Mouse (Mus musculus) megakaryocyte, embryonic 14.5 days (primary cell): Measurements from ENCODE around the gene Otulin. TPM values are rescaled to one million over a fixed set of nuclear protein-coding genes. Genes with fewer than 3 reads are reported as not detected.

Experiments
- H3K27me3 ChIP-seq: replicated peaks from 2 replicates; pipeline ENCODE3; 2012; ENCODE audit warnings: inconsistent platforms
- H3K36me3 ChIP-seq: replicated peaks from 2 replicates; pipeline ENCODE3; 2012; ENCODE audit warnings: low read length, inconsistent platforms, mixed read lengths
- H3K4me1 ChIP-seq: 2 replicates; pipeline ENCODE4 v1.6.1; 2012; ENCODE audit warnings: inconsistent platforms
- H3K4me3 ChIP-seq: replicated peaks from 2 replicates; pipeline ENCODE3; 2012; ENCODE audit warnings: moderate library complexity, mild to moderate bottlenecking, inconsistent platforms
- H3K9me3 ChIP-seq: 2 replicates; pipeline ENCODE4 v1.6.1; 2012; ENCODE audit warnings: inconsistent platforms
- FLI1 ChIP-seq: IDR thresholded peaks from 2 replicates; pipeline ENCODE4 v1.6.1; 2012; ENCODE audit warnings: low read length, inconsistent platforms, mixed read lengths
- GATA1 ChIP-seq: IDR thresholded peaks from 3 replicates; pipeline ENCODE4 v1.6.1; 2012; ENCODE audit warnings: mixed read lengths, low read length, inconsistent platforms, borderline replicate concordance
- polyA plus RNA-seq: library from polyadenylated mRNA; stranded (reverse); fragments of >175 nt; gene quantifications from 2 replicates; pipeline ENCODE4 v1.2.3, GENCODE M21; 2012; ENCODE audit warnings: low replicate concordance; ENCODE audit not compliant: insufficient read depth

The Otulin gene
- polyA plus RNA-seq, 1 experiment = 25.7 TPM

DNA sequence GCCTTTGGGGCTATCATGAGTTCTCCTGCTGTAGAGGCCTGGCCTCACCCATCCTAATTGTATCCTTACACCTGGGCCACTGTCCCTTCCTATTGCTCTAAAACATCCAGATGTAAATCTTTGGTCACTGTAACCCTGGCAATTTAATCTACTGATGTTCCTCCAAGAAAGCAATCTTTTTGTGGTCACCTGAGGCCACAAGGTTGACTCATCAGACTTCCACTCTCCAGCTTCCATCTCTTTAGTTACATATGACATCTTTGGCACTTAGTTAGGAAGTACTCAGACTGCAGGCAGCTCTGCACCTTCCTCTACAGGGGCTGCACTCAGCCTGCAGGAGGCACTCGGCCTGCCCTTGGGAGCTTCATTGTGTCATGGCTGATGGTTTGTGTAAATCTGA is 53.6 kb downstream of the Otulin start:
- Histone ChIP-seq H3K9me3 (no peaks in the 10 kb centered on the region), H3K36me3 (peaks cover 82% of the 10 kb centered on the region), H3K4me3 (no peak overlapping the region), H3K4me1 (peaks cover 12% of the 10 kb centered on the region), H3K27me3 (no peaks in the 10 kb centered on the region)
- no peak for TF ChIP-seq FLI1
- no peak for TF ChIP-seq GATA1

DNA sequence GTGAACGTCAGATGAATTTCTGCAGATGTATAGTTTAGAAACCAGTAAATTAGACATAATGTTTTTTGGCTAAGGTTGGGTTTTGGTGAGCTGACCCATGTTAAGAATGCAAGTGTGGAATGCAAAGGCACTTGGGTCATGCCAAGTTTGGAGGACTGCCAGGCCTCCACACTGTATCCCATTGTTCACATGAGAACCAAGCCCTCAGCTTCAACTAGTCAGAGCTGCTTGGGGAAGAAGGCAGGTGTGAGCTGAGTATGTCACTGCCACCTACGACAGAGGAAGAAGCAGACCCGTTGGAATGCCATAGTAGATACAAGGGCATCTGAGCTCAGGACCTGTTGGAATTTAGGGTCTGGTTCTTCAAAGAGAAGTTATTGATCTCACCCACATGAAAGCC is 54.6 kb downstream of the Otulin start:
- Histone ChIP-seq H3K9me3 (no peaks in the 10 kb centered on the region), H3K36me3 (peaks cover 81% of the 10 kb centered on the region), H3K4me1 (peaks cover 12% of the 10 kb centered on the region), H3K27me3 (no peaks in the 10 kb centered on the region), H3K4me3 (no peak overlapping the region)
- TF ChIP-seq GATA1 = no peak
- TF ChIP-seq FLI1 = no peak

DNA sequence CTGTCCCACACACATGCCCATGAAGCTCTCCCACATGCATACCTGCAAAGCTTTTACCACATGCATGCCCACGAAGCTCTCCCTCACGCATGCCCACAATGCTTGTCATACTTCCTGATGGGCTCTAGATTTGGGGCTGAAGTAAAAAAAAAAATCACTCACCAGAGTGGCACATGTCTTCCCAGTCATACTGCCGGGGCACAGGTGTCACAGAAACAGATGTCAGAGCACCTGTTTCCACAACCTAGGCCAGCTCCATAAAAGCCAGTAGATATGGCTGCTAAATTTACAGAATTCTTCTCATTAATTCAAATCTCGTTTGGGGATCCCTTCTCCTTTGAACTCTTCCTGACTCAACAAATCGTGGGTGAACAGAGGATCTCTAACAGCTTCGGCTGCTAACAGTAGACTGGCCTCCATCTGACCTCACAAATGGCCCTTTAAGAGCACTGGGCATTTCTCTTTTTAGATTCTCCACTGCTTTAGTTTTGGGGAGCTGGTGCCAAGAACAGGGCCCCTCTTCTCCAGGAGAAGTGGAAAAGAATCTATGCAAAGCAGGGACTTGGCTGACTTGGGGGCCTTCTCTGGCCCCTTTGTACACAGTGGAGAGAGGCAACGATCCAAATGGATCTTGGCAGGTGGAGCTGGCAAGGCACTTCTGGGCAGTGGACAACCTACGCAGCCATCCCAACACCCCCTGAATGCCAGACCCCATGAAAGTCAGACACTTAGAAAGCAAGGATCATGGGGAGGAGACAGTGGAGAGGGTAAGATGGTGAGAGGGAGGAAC is 55.3 kb downstream of the Otulin start:
- no peaks in the 10 kb centered on the region for H3K9me3 ChIP-seq
- peaks cover 7% of the 10 kb centered on the region for H3K4me1 ChIP-seq
- TF ChIP-seq GATA1 = no peak
- no peak for TF ChIP-seq FLI1
- H3K36me3 ChIP-seq = peaks cover 81% of the 10 kb centered on the region
- no peak overlapping the region for H3K4me3 ChIP-seq
- no peaks in the 10 kb centered on the region for H3K27me3 ChIP-seq

DNA sequence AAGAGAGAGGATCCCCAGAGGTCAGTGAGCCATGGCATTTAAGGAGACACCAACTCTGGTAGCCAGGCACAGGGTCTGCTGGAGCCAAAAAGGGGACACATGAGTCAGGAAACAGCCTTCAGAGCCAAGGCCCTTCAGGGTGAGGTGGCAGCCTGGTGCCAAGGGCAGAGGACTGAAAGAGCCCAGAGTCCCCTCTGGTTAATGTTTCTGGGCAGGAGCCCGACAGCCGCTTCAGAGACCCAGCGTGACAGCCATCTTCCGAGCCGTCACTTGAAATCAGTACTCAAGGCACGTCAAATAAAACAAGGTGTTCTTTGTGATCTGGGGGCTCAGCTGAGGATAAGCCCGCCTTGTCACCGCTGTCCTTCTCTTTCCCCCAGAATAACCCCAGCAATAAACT is 59.3 kb downstream of the Otulin start:
- TF ChIP-seq FLI1 = no peak
- TF ChIP-seq GATA1 = no peak
- Histone ChIP-seq H3K4me1 (no peaks in the 10 kb centered on the region), H3K9me3 (no peaks in the 10 kb centered on the region), H3K4me3 (no peak overlapping the region), H3K27me3 (no peaks in the 10 kb centered on the region), H3K36me3 (peaks cover 87% of the 10 kb centered on the region)

DNA sequence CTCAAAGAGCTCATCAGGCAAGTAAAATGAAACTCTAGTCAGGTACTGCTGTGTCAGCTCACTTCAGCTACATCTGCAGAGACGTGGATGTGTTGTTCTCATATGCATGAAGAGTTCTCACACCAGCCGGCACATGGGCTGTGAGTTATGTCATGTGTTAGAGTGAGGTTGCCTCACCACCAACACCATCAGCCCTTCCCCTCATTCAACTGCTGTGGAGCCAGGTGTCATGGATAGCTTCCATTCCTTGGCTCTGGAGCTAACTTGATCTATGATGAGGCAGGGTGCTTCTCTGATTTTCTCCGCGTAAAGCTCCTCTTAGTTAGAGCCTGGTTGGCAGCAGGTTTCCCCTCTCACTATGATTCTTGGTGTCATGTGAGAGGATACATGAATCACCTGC is 60.1 kb downstream of the Otulin start:
- Histone ChIP-seq H3K4me1 (no peaks in the 10 kb centered on the region), H3K36me3 (peaks cover 87% of the 10 kb centered on the region), H3K27me3 (no peaks in the 10 kb centered on the region), H3K9me3 (no peaks in the 10 kb centered on the region), H3K4me3 (peak overlapping the region; percentile 2)
- TF ChIP-seq GATA1 (no peak), FLI1 (no peak)

DNA sequence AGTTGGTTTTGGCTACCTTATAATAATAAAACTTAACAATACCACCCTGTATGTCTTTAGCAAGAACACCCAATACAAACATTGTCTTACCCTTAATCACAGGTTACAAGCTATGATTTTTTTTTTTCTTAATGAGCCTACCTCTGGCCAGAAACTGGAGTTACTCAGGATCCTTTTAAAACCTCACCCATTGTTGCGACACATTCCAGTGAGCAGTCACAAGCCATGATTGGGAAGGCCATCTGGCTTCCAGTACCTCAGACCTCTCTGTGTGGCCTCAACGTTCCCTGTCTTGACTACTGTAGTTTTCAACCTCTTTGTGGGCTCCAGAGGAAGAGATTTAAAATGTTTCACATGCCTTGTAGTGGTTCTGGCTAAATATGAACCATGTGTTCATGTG is 60.6 kb downstream of the Otulin start:
- no peaks in the 10 kb centered on the region for H3K9me3 ChIP-seq
- no peaks in the 10 kb centered on the region for H3K4me1 ChIP-seq
- H3K36me3 ChIP-seq = peaks cover 87% of the 10 kb centered on the region
- TF ChIP-seq GATA1 = no peak
- TF ChIP-seq FLI1 = no peak
- no peak overlapping the region for H3K4me3 ChIP-seq
- H3K27me3 ChIP-seq = no peaks in the 10 kb centered on the region

DNA sequence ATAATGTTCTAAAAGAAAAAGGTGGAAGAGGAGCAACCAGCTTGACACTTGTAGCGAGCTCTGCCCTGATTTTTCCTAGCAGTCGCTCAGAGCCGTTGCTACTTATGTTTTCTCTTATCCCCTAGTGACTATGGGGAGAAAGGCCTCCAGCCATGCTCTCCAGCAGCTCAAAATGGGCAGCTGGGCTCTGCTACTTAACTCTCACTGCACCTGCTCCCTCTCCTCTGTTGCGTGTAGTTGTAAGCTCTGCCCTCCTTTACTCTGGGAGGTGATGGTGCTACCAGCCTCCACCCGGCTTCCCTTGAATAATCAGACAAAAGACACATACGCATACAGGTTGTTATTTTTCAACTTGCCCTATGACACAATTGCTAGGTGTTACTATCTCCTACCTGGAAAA is 62.1 kb downstream of the Otulin start:
- no peak for TF ChIP-seq FLI1
- no peak for TF ChIP-seq GATA1
- Histone ChIP-seq H3K4me3 (no peak overlapping the region), H3K36me3 (peaks cover 88% of the 10 kb centered on the region), H3K9me3 (no peaks in the 10 kb centered on the region), H3K4me1 (no peaks in the 10 kb centered on the region), H3K27me3 (no peaks in the 10 kb centered on the region)

DNA sequence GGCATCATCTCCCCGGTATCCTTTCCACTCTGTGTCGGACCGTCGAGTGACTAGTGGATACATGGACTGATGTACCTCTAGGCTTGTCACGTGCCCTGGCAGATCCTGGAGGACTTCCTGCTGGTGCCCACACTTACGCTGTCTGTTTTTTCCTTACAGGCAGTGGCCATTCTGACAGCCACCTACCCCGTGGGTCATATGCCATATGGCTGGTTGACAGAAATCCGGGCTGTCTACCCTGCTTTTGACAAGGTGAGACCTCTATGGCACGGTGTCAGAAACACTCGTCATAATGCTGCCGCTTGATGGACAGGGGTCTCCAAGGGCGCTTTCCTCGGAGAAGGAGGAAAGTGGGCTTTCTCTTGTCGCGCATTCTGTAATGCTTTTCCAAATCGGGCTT is 63.1 kb downstream of the Otulin start:
- Histone ChIP-seq H3K36me3 (peaks cover 81% of the 10 kb centered on the region), H3K27me3 (no peaks in the 10 kb centered on the region), H3K4me3 (no peak overlapping the region), H3K4me1 (no peaks in the 10 kb centered on the region), H3K9me3 (no peaks in the 10 kb centered on the region)
- no peak for TF ChIP-seq FLI1
- TF ChIP-seq GATA1 = no peak

DNA sequence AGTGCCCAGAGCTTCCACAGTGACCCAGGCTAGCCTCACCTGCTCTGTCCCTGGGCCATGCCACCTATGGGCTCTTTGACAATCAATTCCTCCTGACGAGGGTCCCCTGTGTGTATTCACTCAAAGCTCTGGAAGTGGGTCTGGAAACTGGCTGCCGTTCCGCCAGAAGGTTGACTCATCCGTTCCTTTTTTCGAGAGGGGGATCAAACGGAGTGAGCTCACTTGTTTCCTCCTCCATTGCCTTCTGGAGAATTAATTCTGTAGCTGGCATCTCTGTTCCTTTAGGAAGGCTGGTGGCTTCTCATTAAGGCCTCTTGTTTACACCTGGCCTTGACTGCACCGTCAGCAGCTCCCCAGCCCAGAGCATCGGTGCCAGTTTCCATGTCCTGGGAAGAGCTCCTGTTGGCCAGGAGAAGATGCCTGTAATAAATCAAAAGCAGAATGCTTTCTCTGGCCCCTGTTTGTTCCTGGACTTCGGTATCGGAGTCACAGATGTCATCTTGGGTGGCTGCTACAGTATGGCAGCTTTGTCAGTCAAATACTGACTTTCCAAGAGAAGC is 64.8 kb downstream of the Otulin start:
- TF ChIP-seq FLI1 (no peak), GATA1 (no peak)
- Histone ChIP-seq H3K4me3 (no peak overlapping the region), H3K4me1 (peaks cover 6% of the 10 kb centered on the region), H3K9me3 (no peaks in the 10 kb centered on the region), H3K27me3 (no peaks in the 10 kb centered on the region), H3K36me3 (peaks cover 78% of the 10 kb centered on the region)
